Mouse (Mus musculus): ENCODE measurements around the gene Gm11168.
"Not testable (repeated sequence)": the region's sequence is repeated elsewhere in the genome, so short reads cannot be mapped to it uniquely, and the experiment has no call there.

Gene Gm11168

DNA sequence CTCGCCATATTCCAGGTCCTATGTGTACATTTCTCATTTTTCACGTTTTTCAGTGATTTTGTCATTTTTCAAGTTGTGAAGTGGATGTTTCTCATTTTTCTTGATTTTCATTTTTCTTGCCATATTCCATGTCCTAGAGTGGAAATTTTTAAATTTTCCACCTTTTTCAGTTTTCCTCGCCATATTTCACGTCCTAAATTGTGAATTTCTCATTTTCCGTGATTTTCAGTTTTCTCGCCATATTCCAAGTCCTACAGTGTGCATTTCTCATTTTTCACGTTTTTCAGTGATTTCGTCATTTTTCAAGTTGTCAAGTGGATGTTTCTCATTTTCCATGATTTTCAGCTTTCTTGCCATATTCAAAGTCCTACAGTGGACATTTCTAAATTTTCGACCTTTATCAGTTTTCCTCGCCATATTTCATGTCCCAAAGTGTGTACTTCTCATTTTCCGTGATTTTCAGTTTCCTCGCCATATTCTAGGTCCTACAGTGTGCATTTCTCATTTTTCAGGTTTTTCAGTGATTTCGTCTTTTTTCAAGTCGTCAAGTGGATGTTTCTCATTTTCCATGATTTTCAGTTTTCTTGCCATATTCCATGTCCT lies at the start of gene Gm11168:
Gene Gm11168 (plus strand): TSS at position 553 of the 603 bp plus-strand sequence.
- not testable (repeated sequence) for DNase-seq

DNA sequence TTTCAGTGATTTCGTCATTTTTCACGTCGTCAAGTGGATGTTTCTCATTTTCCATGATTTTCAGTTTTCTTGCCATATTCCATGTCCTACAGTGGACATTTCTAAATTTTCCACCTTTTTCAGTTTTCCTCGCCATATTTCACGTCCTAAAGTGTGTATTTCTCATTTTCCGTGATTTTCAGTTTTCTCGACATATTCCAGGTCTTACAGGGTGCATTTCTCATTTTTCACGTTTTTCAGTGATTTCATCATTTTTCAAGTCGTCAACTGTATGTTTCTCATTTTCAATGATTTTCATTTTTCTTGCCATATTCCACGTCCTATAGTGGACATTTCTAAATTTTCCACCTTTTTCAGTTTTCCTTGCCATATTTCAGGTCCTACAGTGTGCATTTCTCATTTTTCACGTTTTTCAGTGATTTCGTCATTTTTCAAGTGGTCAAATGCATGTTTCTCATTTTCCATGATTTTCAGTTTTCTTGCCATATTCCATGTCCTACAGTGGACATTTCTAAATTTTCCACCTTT lies 2.6 kb upstream of the Gm11168 start, which contains the start of gene Gm10722:
Gene Gm10722 (plus strand): TSS at position 478 of the 528 bp plus-strand sequence.
- not testable (repeated sequence) for DNase-seq

- DNase-seq = not testable (repeated sequence)
Observed at GRCm38 (mm10) chr9:3001006-3001405, 2.1 kb upstream of the Gm11168 start.

- peak; percentile 97 for DNase-seq
Observed at GRCm38 (mm10) chr9:3001948-3002659, 1.0 kb upstream of the Gm11168 start.

- DNase-seq = not testable (repeated sequence)
Observed at GRCm38 (mm10) chr9:3006179-3006578, 3.0 kb downstream of the Gm11168 start.

- not testable (repeated sequence) for DNase-seq
Observed at GRCm38 (mm10) chr9:3006636-3007035, 3.5 kb downstream of the Gm11168 start.

DNA sequence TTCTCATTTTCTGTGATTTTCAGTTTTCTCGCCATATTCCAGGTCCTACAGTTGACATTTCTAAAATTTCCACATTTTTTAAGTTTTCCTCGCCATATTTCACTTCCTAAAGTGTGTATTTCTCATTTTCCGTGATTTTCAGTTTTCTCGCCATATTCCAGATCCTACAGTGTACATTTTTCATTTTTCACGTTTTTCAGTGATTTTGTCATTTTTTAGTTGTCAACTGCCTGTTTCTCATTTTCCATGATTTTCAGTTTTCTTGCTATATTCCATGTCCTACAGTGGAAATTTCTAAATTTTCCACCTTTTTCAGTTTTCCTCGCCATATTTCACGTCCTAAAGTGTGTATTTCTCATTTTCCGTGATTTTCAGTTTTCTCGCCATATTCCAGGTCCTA lies 4.1 kb downstream of the Gm11168 start:
- not testable (repeated sequence) for DNase-seq

DNA sequence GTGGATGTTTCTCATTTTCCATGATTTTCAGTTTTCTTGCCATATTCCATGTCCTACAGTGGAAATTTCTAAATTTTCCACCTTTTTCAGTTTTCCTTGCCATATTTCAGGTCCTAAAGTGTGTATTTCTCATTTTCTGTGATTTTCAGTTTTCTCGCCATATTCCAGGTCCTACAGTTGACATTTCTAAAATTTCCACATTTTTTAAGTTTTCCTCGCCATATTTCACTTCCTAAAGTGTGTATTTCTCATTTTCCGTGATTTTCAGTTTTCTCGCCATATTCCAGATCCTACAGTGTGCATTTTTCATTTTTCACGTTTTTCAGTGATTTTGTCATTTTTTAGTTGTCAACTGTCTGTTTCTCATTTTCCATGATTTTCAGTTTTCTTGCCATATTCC lies 6.2 kb downstream of the Gm11168 start:
- DNase-seq = not testable (repeated sequence)

- not testable (repeated sequence) for DNase-seq
Observed at GRCm38 (mm10) chr9:3012054-3012621, 9.0 kb downstream of the Gm11168 start.

GRCm38 (mm10) chr9:3012733-3013279 lies 9.7 kb downstream of the Gm11168 start, which contains the start of gene Gm10721:
Gene Gm10721 (plus strand): TSS chr9:3013140.
- not testable (repeated sequence) for DNase-seq

DNA sequence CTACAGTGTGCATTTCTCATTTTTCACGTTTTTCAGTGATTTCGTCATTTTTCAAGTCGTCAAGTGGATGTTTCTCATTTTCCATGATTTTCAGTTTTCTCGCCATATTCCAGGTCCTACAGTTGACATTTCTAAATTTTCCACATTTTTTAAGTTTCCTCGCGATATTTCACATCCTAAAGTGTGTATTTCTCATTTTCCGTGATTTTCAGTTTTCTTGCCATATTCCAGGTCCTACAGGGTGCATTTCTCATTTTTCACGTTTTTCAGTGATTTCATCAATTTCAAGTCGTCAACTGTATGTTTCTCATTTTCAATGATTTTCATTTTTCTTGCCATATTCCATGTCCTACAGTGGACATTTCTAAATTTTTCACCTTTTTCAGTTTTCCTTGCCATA lies 12.2 kb downstream of the Gm11168 start, which contains the start of gene Gm10720:
Gene Gm10720 (plus strand): TSS at position 301 of the 400 bp plus-strand sequence.
- DNase-seq = not testable (repeated sequence)

DNA sequence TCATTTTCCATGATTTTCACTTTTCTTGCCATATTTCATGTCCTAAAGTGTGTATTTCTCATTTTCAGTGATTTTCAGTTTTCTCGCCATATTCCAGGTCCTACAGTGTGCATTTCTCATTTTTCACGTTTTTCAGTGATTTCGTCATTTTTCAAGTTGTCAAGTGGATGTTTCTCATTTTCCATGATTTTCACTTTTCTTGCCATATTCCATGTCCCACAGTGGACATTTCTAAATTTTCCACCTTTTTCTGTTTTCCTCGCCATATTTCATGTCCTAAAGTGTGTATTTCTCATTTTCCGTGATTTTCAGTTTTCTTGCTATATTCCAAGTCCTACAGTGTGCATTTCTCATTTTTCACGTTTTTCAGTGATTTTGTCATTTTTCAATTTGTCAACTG lies 12.8 kb downstream of the Gm11168 start:
- DNase-seq = not testable (repeated sequence)

DNA sequence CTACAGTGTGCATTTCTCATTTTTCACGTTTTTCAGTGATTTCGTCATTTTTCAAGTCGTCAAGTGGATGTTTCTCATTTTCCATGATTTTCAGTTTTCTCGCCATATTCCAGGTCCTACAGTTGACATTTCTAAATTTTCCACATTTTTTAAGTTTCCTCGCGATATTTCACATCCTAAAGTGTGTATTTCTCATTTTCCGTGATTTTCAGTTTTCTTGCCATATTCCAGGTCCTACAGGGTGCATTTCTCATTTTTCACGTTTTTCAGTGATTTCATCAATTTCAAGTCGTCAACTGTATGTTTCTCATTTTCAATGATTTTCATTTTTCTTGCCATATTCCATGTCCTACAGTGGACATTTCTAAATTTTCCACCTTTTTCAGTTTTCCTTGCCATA lies 14.0 kb downstream of the Gm11168 start, which contains the start of gene Gm10719:
Gene Gm10719 (plus strand): TSS at position 301 of the 400 bp plus-strand sequence.
- not testable (repeated sequence) for DNase-seq

GRCm38 (mm10) chr9:3018944-3019343 lies 15.8 kb downstream of the Gm11168 start:
- DNase-seq = peak; percentile 99

DNA sequence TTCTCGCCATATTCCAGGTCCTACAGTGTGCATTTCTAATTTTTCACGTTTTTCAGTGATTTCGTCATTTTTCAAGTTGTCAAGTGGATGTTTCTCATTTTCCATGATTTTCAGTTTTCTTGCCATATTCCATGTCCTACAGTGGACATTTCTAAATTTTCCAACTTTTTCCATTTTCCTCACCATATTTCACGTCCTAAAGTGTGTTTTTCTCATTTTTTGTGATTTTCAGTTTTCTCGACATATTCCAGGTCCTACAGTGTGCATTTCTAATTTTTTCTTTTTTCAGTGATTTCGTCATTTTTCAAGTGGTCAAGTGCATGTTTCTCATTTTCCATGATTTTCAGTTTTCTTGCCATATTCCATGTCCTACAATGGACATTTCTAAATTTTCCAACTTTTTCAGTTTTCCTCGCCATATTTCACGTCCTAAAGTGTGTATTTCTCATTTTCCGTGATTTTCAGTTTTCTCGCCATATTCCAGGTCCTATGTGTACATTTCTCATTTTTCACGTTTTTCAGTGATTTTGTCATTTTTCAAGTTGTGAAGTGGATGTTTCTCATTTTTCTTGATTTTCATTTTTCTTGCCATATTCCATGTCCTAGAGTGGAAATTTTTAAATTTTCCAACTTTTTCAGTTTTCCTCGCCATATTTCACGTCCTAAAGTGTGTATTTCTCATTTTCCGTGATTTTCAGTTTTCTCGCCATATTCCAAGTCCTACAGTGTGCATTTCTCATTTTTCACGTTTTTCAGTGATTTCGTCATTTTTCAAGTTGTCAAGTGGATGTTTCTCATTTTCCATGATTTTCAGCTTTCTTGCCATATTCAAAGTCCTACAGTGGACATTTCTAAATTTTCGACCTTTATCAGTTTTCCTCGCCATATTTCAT lies 16.9 kb downstream of the Gm11168 start:
- peak; percentile 61 for DNase-seq

DNA sequence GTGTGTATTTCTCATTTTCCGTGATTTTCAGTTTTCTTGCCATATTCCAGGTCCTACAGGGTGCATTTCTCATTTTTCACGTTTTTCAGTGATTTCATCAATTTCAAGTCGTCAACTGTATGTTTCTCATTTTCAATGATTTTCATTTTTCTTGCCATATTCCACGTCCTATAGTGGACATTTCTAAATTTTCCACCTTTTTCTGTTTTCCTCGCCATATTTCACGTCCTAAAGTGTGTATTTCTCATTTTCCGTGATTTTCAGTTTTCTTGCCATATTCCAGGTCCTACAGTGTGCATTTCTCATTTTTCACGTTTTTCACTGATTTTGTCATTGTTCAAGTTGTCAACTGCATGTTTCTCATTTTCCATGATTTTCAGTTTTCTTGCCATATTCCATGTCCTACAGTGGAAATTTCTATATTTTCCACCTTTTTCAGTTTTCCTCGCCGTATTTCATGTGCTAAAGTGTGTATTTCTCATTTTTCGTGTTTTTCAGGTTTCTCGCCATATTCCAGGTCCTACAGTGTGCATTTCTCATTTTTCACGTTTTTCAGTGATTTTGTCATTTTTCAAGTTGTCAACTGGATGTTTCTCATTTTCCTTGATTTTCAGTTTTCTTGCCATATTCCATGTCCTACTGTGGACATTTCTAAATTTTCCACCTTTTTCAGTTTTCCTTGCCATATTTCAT lies 19.3 kb downstream of the Gm11168 start:
- not testable (repeated sequence) for DNase-seq

DNA sequence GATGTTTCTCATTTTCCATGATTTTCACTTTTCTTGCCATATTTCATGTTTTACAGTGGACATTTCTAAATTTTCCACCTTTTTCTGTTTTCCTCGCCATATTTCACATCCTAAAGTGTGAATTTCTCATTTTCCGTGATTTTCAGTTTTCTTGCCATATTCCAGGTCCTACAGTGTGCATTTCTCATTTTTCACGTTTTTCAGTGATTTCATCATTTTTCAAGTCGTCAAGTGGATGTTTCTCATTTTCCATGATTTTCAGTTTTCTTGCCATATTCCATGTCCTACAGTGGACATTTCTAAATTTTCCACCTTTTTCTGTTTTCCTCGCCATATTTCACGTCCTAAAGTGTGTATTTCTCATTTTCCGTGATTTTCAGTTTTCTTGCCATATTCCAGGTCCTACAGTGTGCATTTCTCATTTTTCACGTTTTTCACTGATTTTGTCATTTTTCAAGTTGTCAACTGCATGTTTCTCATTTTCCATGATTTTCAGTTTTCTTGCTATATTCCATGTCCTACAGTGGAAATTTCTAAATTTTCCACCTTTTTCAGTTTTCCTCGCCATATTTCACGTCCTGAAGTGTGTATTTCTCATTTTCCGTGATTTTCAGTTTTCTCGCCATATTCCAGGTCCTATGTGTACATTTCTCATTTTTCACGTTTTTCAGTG lies 20.3 kb downstream of the Gm11168 start, which contains the start of gene Gm10718:
Gene Gm10718 (plus strand): TSS at position 236 of the 673 bp plus-strand sequence.
- DNase-seq = not testable (repeated sequence)

DNA sequence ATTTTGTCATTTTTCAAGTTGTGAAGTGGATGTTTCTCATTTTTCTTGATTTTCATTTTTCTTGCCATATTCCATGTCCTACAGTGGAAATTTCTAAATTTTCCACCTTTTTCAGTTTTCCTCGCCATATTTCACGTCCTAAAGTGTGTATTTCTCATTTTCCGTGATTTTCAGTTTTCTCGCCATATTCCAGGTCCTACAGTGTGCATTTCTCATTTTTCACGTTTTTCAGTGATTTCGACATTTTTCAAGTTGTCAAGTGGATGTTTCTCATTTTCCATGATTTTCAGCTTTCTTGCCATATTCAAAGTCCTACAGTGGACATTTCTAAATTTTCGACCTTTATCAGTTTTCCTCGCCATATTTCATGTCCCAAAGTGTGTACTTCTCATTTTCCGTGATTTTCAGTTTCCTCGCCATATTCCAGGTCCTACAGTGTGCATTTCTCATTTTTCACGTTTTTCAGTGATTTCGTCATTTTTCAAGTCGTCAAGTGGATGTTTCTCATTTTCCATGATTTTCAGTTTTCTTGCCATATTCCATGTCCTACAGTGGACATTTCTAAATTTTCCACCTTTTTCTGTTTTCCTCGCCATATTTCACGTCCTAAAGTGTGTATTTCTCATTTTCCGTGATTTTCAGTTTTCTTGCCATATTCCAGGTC lies 21.0 kb downstream of the Gm11168 start:
- DNase-seq = not testable (repeated sequence)

DNA sequence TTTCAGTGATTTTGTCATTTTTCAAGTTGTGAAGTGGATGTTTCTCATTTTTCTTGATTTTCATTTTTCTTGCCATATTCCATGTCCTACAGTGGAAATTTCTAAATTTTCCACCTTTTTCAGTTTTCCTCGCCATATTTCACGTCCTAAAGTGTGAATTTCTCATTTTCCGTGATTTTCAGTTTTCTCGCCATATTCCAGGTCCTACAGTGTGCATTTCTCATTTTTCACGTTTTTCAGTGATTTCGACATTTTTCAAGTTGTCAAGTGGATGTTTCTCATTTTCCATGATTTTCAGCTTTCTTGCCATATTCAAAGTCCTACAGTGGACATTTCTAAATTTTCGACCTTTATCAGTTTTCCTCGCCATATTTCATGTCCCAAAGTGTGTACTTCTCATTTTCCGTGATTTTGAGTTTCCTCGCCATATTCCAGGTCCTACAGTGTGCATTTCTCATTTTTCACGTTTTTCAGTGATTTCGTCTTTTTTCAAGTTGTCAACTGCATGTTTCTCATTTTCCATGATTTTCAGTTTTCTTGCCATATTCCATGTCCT lies 21.8 kb downstream of the Gm11168 start, which contains the start of gene Gm10717:
Gene Gm10717 (plus strand): TSS at position 506 of the 556 bp plus-strand sequence.
- DNase-seq = not testable (repeated sequence)
